Mouse (Mus musculus) frontal cortex, postnatal 10 days (tissue): ENCODE data around the gene Clasp2.
"Not testable (repeated sequence)": the region's sequence is repeated elsewhere in the genome, so short reads cannot be mapped to it uniquely, and the experiment has no call there.

Experiments
- DNase-seq, 2 experiments: peaks; one replicate each; pipeline ENCODE4 v3.0.0; 2022; ENCODE audit warnings: low spot score in 2 of 2, mixed read lengths in 1 of 2

The Clasp2 gene

DNA sequence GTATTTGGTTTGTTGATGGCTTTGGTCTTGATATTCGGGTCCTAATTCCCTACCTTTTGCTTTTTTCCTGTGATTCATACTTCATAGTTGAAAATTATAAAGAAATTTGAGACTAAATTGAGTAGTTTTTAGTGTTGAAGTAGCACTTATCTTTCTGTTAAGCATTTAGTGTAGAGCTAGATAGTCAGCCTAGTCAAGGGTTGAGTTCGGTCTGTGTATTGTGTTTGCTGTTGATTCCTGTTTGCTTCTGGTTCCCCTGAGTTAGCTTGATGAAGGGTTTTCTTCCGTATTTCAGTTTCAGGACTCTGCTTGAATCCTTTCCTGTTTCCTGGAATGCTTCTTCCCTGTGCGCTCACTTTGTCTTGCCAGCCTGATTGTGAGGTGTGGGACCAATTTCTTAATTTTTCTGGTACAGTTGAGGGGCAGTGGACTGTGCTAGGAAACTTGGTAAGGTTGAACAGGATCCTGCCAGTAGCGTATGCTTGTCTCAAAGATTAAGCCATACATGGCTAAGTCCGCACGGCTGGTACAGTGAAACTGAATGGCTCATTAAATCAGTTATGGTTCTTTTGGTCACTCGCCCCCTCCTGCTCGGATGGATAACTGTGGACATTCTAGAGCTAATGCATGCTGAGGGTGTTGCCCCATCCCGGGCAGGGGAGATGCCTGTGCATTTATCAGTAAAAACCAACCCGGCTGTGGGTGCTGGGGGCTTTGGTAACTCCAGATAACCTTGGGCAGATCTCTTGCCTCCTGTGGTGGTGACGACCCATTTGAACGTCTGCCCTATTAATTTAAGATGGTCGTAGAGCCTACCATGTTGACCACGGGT lies 14.8 kb downstream of the Clasp2 start:
- no peak for DNase-seq

DNA sequence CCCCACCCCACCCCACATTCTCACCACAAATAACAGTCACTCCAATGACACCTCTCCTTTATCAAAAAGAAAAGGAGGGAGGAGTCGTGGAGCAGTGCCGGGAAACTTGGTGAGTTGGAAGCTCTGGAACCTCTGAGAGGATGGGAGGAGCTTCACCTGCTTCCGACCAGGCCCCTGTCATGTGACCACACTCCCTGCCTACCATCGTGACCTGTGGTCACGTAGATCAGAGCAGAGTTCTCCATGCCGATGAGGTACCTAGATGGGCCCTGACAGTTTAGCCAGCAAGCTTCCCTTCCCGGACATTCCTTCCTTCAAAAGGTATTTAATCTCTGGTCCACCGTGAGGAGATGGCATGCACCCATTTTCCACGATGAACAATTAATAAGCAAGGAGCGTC lies 17.2 kb downstream of the Clasp2 start:
- no peak for DNase-seq

DNA sequence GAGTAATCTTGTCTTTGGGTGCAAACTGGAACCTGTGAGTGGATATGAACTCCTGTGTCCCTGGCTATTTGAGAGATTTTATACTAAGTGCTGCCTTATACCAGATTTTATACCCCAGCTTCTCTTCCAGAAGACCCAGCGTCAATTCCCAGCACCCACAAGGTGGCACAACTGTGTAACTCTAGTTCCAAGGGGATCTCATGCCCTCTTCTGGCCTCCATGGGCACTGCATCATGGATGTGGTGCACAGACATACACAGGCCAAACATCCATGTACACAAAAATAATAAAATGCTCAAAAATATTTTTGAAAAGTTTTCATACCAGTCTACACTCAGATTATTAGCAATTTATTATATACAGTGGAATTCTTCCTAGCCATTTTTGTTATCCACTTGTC lies 18.4 kb downstream of the Clasp2 start:
- no peak for DNase-seq

- DNase-seq: no peak
These were observed 21.1 kb downstream of the Clasp2 start for GRCm38 (mm10) chr9:113762389-113762788.

DNA sequence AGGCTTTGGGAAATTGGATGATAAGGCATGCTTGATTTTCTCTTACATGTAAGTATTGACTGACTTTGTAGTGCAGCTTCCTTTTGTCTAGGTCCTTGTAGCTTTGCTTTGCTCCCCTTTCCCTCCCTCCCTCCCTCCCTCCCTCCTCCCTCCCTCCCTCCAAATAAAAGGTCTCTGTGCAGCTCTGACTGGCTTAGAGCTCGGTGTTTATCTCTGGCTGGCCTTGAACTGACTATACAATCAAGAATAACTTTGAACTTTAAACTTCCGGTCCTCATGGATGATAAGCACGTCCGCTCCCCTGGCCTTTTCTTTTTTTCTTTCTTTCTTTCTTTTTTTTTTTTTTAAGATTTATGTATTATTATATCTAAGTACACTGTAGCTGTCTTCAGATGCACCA lies 21.9 kb downstream of the Clasp2 start:
- no peak for DNase-seq

- no peak for DNase-seq
These were observed 29.4 kb downstream of the Clasp2 start for GRCm38 (mm10) chr9:113770640-113771039.

DNA sequence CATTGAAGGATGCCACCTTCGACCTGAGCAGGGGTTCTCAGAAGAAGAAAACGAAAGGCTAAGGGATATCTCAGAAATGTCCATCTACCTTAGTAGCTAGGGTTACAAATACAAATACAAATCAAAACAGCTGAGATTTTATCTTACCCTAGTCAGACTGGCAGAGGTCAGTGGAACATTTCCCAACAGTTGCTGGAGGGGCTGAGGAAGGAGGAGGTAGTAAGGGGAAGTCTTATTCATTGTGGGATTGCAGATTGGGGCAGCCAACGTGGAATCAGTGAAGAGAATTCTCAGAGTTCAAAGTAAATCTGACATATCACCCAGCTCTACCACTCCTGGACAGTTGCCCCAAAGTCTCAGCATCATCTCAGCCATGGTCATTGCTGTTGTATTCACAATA lies 39.6 kb downstream of the Clasp2 start:
- DNase-seq: no peak

DNA sequence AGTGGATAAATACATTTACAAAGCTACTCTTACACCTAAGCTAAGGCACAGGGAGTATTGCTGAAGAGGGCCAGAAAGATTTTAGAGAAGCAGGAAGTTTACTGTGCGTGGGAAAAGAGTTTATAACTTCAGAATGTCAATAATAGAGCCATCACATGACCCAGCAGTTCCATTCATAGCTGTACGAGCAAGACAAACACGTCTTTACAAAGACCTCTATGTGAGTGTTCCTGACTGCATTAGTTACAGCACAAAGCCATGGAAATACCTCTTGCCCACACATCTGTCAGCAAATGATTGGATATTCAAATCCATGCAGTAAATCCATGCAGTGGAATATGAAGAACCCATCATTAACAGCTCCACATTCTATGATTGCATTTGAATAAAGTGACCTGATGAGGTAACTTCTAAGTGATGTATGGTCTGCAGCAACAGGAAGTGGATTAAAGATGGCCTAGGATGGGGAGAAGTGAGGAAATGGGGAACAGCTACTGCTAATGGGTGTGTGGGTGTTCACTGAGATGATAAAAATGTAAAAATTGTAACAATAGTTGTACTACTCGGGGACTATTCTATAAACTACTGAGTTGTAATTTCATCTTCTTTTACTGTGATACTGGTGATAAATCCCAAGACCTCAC lies 41.2 kb downstream of the Clasp2 start:
- no peak for DNase-seq

- DNase-seq: no peak
These were observed 42.4 kb downstream of the Clasp2 start for GRCm38 (mm10) chr9:113783674-113784073.

DNA sequence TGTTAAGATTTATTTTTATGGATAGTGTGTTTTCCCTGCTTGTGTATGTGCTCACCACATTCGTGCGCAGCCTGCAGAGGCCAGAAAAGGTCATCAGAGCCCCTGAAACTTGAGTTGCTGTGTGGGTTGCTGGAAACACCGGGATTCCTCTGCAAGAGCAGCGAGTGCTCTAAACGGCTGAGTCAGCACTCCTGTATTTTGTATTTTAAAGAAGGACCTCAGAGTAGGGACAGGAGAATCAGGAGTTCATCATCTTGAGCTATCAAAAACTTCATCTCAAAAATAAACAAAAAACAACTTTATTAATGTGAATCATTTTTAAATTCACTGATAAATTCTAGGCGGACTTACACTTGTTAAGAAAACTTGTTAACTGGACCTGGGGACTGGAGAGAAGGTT lies 48.0 kb downstream of the Clasp2 start:
- not testable (repeated sequence) for DNase-seq

- DNase-seq: peak; percentile 67 to 70
These were observed 51.6 kb downstream of the Clasp2 start for GRCm38 (mm10) chr9:113792651-113793512.

GRCm38 (mm10) chr9:113793513-113793905 lies 52.2 kb downstream of the Clasp2 start:
- no peak for DNase-seq

DNA sequence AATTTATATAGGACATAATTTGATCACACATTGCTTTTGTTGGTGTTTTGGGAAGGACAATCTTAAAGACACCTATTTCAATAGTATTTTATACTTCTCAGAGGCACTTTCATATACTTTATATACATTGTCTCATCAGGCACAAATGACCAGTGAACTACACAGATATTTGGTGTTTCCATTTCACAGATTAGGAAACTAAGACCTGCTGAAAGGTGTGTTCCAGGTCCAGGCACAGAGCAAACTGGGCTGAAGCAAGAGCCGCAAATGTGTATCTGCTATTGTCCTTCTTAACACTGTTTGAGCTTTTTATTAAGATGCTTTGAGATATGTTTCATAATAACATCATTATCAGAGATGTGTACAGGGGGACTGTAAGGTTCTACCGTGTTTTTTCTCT lies 52.7 kb downstream of the Clasp2 start:
- DNase-seq: no peak

DNA sequence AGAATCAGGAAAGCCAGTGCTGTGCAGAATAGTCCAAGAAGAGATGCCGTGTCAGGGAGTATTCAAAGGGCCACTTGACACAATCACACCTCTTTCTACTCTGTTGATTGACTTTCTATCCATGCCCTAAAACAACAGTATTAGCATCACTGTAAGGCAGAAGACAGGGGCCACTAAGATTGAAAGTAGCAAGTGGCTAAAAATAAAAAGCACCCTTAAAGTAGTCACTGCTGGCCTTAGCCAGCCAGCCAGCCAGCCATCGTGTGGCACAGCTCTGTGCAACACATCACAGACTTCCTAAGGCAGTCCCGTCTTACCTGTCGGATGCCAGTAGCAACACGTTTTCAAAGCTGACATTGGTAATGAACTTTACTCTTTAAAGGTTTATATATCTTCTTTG lies 55.9 kb downstream of the Clasp2 start:
- no peak for DNase-seq

DNA sequence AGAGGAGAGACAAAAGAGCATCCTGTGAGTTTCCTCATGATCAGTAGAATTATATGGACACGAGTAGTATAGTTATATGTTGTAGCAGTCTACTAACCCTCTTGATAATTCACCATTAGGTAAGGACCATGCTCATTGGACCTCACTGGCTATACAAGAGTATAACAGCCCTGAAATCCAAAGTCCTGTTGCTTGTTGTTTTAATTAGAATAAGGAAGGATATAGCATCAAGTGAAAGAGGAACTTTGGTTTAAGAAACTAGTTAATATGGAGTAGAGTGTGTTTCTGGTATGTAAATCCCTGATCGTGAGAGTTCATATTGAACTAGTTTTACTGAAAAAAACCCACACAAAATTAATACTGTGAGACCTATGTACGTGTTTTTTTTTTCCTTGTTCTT lies 59.4 kb downstream of the Clasp2 start:
- no peak for DNase-seq

- DNase-seq: no peak
These were observed 61.5 kb downstream of the Clasp2 start for GRCm38 (mm10) chr9:113802734-113803133.

DNA sequence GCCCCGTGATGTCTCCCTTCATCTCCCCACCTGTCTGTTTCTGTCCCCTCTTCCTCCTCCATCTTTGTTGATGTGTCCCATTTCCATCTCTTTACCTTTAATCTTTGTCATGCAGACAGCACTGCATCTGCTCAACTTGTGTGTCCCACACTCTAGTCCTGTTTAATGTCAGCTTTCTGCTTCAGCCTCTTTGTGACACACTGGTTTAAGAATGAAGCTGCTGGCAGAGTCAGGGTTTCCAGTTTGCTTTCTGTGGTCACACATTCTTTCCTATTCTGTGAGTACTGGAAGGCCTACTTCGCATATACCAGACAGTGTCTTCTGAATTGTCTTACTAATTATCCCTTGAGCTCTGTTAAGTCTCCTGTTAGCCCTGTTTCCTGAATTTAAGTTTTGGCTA lies 62.5 kb downstream of the Clasp2 start:
- DNase-seq: no peak

GRCm38 (mm10) chr9:113805359-113805758 lies 64.1 kb downstream of the Clasp2 start:
- no peak for DNase-seq

DNA sequence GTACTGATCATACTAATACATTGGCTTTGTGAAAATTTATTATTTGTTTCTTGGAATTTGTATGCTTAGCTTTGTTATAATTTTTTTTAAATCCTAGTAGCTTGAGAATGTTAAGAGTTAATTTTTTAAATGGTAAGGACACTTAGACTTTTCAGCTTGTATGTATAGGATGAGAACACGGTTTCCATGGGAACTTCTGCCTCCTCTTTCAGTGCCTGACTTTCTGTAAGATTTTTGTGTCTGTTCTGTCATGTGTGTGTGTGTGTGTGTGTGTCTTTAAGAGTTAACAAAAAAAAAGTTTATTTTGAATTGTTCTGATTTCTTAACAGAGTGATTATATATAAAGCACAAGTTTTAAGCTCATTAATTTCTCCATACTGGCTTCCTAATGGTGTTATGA lies 70.1 kb downstream of the Clasp2 start:
- no peak for DNase-seq

DNA sequence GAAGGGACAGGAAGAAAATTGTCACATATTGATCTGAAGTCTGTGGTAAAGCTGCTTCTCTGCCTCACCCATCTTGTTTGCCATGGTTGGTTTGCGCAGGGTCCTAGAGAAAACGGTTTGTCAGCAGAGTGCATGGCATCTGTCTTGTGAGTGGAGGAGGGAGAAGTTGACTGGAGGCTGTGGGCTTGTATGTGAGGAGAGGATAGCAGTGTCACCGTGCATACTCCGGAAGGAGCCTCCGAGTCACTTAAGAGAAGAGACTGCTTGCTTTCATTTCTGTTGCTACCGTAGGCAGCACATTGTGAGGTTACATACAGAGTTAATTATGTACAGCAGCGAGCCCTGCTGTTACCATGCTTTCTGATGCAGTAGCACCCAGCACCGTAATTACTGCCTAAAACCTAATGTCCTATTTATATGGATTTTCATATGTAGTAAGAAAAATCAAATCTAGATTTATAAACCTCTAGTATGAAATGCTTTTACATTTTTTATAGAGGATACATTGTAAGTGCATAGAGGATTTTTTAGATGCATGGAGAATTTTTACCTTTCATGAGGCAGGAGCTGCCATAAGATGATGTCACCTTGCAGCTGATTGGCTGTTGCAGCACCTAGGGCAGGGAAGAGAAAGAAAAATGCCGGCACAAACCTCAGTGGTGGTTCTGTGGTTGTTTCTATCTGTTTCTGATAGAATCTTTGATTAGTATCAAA lies 70.8 kb downstream of the Clasp2 start:
- DNase-seq: peak; percentile 66 to 67

- DNase-seq: no peak
These were observed 71.4 kb downstream of the Clasp2 start for GRCm38 (mm10) chr9:113812671-113813001.

- no peak for DNase-seq
These were observed 71.8 kb downstream of the Clasp2 start for GRCm38 (mm10) chr9:113813086-113813485.
